ENCODE assay signal across 19 mouse cellular contexts in the genomic region with DNA sequence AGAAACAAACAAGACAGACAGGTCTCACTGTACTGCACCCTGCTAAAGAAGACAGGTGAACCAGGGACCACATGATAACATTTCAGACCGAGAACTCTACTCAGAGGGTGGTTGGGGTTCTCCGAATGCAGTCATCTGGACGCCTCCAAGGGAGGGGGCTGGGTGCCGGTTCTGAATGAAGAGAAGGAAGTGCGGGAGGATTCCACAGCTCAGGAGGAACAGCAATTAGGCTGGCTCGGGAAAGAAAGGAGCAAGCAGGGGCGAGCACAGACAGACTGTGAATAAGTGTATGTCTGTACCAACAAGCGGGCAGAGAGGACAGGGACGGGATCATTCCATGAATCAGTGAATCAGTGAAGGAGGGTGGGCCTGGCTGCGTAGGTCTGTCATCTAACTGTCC.
DNase-seq lines count a peak whose midpoint lies in the region; ATAC-seq lines count a peak whose summit lies in the region.
"Had no signal": no experiment of that assay in that cellular context is flagged by ENCODE, and none has a peak within 500 bp of the region (broad histone marks: within the 10 kb centered on the region; RNA-seq: fewer than 3 reads in every experiment).

No protein-coding gene starts in this region.

- no peak overlapping the region for H3K4me3 ChIP-seq in midbrain, embryonic 10.5 days
- H3K4me3 ChIP-seq in midbrain, embryonic 15.5 days, result no peak overlapping the region
- H3K4me3 ChIP-seq: embryonic facial prominence, embryonic 10.5 days; embryonic facial prominence, embryonic 12.5 days; forebrain, embryonic 12.5 days had no signal

- no peaks in the 10 kb centered on the region for H3K36me3 ChIP-seq in midbrain, embryonic 10.5 days
- H3K36me3 ChIP-seq in midbrain, embryonic 15.5 days (replicated peaks), result no peaks in the 10 kb centered on the region
- H3K36me3 ChIP-seq: embryonic facial prominence, embryonic 10.5 days; embryonic facial prominence, embryonic 12.5 days; forebrain, embryonic 12.5 days had no signal

- no peak for DNase-seq in frontal cortex, postnatal 25 days (ENCODE audit: low spot score in 2 of 2)
- no peak for DNase-seq in midbrain, embryonic 10.5 days (ENCODE audit: low spot score)
- DNase-seq in brain, adult 2 months (ENCODE audit: low read depth, low spot score), result peak; percentile 64
- no peak for DNase-seq in urinary bladder, postnatal 4 days (ENCODE audit: low spot score in 2 of 2)
- DNase-seq: adrenal gland, adult 2 months; adrenal gland, postnatal 10 days; adrenal gland, postnatal 25 days; cerebellum, adult 11-12 months; cerebellum, adult 2 months; cerebellum, adult 9-10 months; cerebellum, postnatal 10 days; cerebellum, postnatal 25 days; forebrain, postnatal 0 days had no signal

- WGBS in midbrain, embryonic 10.5 days, result 64% methylated on average over 10 of the region's 10 CpGs
- WGBS in midbrain, embryonic 15.5 days, result 69% methylated on average over 10 of the region's 10 CpGs

- H3K9me3 ChIP-seq in midbrain, embryonic 10.5 days (replicated peaks), result no peaks in the 10 kb centered on the region
- H3K9me3 ChIP-seq in midbrain, embryonic 15.5 days, result no peaks in the 10 kb centered on the region
- H3K9me3 ChIP-seq: embryonic facial prominence, embryonic 10.5 days; embryonic facial prominence, embryonic 12.5 days; forebrain, embryonic 12.5 days had no signal

- peak; percentile 66 for ATAC-seq in frontal cortex, adult (ENCODE audit: low TSS enrichment)
- no peak for ATAC-seq in midbrain, embryonic 15.5 days (replicated peaks)
- ATAC-seq: forebrain, embryonic 14.5 days; forebrain, postnatal 0 days had no signal

- peaks cover 6% of the 10 kb centered on the region; the same call in 1 of the 2 replicates for H3K4me1 ChIP-seq in midbrain, embryonic 10.5 days
- H3K4me1 ChIP-seq in midbrain, embryonic 15.5 days, result no peaks in the 10 kb centered on the region
- H3K4me1 ChIP-seq: embryonic facial prominence, embryonic 12.5 days; forebrain, embryonic 12.5 days had no signal

- H3K4me2 ChIP-seq in midbrain, embryonic 15.5 days, result no peak overlapping the region
- H3K4me2 ChIP-seq: embryonic facial prominence, embryonic 12.5 days; forebrain, embryonic 12.5 days had no signal

- peaks cover 17% of the 10 kb centered on the region for H3K27me3 ChIP-seq in midbrain, embryonic 10.5 days (ENCODE audit: low read depth, poor library complexity, severe bottlenecking)
- H3K27me3 ChIP-seq in midbrain, embryonic 15.5 days (replicated peaks), result no peaks in the 10 kb centered on the region
- H3K27me3 ChIP-seq: embryonic facial prominence, embryonic 12.5 days had no signal

- H3K9ac ChIP-seq in midbrain, embryonic 15.5 days, result no peak overlapping the region
- H3K9ac ChIP-seq: embryonic facial prominence, embryonic 12.5 days; forebrain, embryonic 12.5 days; forebrain, postnatal 0 days had no signal

- H3K27ac ChIP-seq in midbrain, embryonic 10.5 days (replicated peaks), result 0 out of 2 replicates have a peak overlapping the region, but pooled peaks have one; percentile 1
- no peak overlapping the region for H3K27ac ChIP-seq in midbrain, embryonic 15.5 days
- H3K27ac ChIP-seq: embryonic facial prominence, embryonic 10.5 days; embryonic facial prominence, embryonic 12.5 days; forebrain, embryonic 12.5 days had no signal
